Mouse (Mus musculus): ENCODE measurements around the gene Skint10.

The Skint10 gene

GRCm38 (mm10) chr4:112774766-112775165 lies at the start of gene Skint10:
Skint10 (minus strand) TSS chr4:112774866.
- no peak for DNase-seq (ENCODE audit: low spot score in 2 of 2)

DNA sequence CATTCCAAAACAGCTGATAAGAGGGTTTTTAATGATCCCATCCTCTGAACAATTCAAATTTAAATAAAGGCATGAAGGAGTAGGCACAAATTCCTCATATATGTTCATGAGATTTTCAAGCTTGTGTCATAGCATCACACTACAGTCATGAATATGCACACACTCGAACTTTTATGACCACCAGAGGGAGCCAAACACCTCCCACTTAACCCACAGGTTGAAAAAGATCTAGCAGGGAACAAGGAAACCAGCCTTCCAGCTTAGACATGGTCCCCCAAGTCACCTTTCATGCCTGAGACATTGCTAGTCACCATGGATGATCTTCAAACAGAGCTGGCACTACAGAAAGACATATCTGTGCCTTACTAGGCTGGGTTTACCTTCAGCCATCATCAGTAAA lies 16.0 kb upstream of the Skint10 start:
- DNase-seq (ENCODE audit: low spot score in 2 of 2), result no peak
